Mouse (Mus musculus) left cerebral cortex, postnatal 4 days (tissue): ENCODE measurements around the gene Tbca. TPM values are rescaled to one million over a fixed set of nuclear protein-coding genes. Genes with fewer than 3 reads are reported as not detected.

Experiments used
- DNase-seq: peaks from one replicate; pipeline ENCODE4 v3.0.0-alpha.2; 2022
- intact Hi-C: fragments of 180-260 bp; cut with DNase I; formaldehyde crosslinking; loops from one replicate; pipeline ENCODE4 v1.15.1; 2025
- total RNA-seq, 2 experiments: library from RNA; stranded (reverse); gene quantifications; 2 replicates each; pipeline ENCODE4 v1.2.3; 2021

Gene Tbca
- total RNA-seq, 2 experiments from 2014 or later = 283 to 330 TPM

DNA sequence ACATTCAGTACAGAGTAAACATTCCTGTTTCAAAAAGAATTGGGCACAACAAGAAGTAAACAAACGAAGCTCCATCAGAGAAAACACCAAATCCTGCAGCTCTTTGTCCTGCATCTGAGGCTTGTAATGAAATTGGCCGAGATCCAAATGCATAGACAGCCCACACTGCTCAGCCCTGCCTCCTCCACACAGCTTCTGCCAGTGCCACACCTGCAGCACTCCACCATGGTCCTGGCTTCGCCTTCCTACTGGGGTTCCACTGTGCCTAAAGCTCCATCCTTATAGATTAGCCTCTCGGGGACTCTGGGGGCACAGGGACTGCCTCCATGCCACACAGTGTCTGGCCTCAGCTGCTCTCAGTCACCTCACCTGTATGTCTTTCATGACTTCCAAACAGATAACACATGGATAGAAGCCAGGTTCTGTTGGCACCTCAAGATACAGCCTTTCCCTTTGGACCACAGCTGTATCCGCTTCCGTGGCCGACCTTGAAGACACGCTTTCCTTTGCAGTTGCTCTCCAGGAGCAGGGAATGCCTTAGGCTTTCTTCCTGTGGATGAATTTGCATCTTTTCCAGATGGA lies 50.1 kb downstream of the Tbca start:
- intact Hi-C loops = no loop called here
- DNase-seq = peak; percentile 12

DNA sequence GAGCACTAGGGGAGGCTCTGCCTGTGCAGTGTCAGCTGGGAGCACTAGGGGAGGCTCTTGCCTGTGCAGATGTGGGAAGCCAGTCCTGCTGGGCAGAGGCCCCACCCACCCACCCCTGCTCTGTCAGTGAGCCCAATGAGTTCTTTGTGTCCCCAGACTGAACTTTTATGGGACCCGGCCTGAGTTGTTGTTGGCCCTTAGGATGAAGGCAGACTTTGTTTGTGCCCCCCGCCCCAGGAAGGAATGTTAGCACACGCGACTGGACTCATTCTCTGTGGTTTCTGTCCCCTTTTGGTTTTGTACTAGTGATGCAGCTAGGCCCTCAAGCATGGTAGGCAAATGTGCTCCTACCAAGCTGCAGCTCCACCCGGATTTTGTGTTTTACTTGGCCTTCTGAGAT lies 54.5 kb downstream of the Tbca start:
- intact Hi-C loops = no loop called here
- no peak for DNase-seq

DNA sequence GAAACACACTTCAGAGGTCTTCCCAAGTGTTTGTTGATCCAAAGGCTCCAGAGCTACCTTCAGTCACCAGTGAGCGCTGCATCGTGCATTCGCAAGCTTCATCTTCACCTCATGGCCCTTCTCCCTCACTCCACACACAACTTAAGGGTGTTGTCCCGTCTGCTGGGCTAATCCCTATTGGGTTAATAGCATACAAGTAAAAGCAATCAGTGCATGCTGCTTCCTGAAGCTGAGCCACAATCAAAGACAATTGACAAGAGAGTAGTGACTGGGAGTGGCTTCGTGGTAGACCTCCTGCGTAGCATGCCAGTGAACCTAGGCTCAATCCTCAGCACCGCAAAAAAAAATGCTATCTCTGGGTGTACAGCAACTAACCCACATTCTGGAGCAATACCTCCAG lies 59.2 kb downstream of the Tbca start:
- no peak for DNase-seq
- intact Hi-C loops = no loop called here

- intact Hi-C loops = no loop called here
Measured at GRCm38 (mm10) chr13:94849351-94849750, 60.6 kb downstream of the Tbca start.

GRCm38 (mm10) chr13:94858016-94858575 lies 69.4 kb downstream of the Tbca start:
- DNase-seq = no peak
- intact Hi-C loops = no loop called here

More at GRCm38 (mm10) chr13:94849351-94849750, 60.6 kb downstream of the Tbca start:
- no peak for DNase-seq

GRCm38 (mm10) chr13:94859256-94859655 lies 70.5 kb downstream of the Tbca start:
- intact Hi-C loops = no loop called here
- DNase-seq = no peak

DNA sequence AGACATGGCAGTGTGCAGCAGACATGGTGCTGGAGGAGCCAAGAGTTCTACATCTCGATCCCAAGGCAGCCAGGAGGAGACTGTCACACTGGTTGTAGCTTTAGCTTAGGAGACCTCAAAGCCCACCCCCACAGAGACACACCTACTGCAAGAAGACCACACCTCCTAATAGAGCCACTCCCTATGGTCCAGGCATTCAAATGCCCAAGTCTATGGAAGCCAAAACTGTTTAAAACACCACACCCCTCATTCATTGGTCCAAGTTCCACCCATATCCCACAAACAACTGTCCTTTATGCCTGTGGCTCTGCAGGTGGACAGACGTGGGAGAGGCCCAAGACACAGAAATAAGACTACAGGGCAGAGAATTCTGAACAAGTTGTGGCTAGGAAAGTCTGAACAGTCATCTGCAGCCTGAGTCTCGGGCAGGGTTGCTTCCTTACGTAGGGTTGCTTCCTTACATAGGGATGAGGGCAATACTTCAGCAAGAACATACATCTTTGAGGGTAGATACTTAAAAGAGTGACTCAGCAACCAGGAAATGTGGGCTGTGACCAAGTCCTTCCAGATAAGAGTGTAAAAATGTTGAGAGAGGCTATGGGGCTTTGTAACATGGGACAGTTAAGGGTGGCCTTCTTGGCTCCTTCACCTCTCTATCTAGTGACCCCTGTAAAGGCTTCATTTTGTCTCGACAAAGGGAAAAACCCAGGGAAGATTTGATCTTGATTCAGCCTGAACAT lies 74.0 kb downstream of the Tbca start:
- DNase-seq = no peak
- intact Hi-C loops = loop anchor here (10.0 kb wide), 2 partner anchors 418 to 478 kb away; no protein-coding TSS in a partner anchor

DNA sequence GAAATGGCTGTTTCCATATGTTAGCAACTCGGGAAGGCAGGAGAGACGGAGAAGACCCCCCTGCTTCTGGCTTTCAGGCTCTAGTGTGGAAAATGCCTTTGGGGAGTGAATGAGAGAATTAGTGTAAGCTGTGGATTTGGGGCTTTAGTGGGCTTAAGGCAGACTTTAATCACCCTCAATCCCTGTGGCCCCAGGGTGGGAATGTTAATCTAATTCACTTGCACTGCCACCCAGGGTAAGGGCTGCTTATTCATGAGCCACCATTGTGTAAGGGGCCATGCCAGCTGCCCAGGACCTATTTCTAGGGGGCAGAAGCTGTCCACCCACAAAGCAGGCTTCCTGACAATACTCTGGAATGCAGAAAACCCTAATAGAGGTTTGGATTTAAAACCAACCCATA lies 78.2 kb downstream of the Tbca start:
- intact Hi-C loops = loop anchor here (10.0 kb wide), 2 partner anchors 422 to 482 kb away; no protein-coding TSS in a partner anchor
- no peak for DNase-seq

DNA sequence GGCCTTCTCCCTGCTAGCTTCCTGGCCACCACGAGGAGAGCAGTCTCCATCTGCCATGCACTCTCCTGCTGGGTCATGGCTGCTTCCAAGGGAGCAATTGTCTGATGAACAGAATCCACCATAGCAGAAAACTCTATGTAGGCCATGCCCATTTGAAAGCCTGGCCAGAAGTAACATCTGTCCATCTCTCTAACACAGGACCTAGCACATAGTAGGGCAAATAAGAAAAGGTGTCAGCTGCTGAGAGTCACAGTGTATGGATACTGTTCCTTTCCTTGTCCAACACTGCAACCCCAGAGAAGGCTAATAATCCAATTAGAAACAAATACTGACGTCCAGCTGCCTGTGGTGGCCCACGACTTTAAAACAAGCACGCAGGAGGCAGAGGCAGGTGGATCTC lies 79.1 kb downstream of the Tbca start:
- intact Hi-C loops = loop anchor here (10.0 kb wide), 2 partner anchors 423 to 483 kb away; no protein-coding TSS in a partner anchor

DNA sequence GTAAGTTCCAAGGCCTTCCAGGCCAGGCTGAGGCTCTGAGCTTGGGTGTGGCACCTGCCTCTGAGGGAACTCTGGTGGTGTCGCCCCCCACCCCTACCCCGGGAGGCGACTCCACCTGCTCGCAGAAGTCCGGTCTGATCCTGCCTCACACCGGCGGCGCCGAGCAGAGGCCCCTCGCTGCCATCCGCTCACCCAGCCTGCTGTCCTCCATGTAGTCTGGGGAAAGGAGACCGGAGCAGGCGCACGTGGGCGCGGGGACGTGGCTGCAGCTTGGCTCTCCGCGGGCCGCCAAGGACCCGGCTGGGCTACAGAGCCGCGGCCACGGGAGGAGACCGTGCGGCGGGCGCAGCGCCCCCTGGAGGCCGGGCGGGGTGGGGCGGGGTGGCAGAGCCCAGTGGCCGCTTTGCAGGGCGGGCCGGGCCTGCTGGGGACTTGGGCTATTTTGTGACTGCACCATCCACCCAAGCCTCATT lies 79.8 kb downstream of the Tbca start:
- intact Hi-C loops = loop anchor here (10.0 kb wide), 2 partner anchors 424 to 484 kb away; no protein-coding TSS in a partner anchor
- DNase-seq = peak; percentile 70

More for the DNA sequence above, 79.1 kb downstream of the Tbca start:
- DNase-seq = no peak

GRCm38 (mm10) chr13:94869541-94869940 lies 80.8 kb downstream of the Tbca start:
- DNase-seq = no peak
- intact Hi-C loops = loop anchor here (10.0 kb wide), 2 partner anchors 425 to 485 kb away; no protein-coding TSS in a partner anchor

GRCm38 (mm10) chr13:94870071-94870460 lies 81.4 kb downstream of the Tbca start:
- DNase-seq = no peak
- intact Hi-C loops = loop anchor here (5.0 kb wide), 1 partner anchor 273 kb away; no protein-coding TSS in a partner anchor

DNA sequence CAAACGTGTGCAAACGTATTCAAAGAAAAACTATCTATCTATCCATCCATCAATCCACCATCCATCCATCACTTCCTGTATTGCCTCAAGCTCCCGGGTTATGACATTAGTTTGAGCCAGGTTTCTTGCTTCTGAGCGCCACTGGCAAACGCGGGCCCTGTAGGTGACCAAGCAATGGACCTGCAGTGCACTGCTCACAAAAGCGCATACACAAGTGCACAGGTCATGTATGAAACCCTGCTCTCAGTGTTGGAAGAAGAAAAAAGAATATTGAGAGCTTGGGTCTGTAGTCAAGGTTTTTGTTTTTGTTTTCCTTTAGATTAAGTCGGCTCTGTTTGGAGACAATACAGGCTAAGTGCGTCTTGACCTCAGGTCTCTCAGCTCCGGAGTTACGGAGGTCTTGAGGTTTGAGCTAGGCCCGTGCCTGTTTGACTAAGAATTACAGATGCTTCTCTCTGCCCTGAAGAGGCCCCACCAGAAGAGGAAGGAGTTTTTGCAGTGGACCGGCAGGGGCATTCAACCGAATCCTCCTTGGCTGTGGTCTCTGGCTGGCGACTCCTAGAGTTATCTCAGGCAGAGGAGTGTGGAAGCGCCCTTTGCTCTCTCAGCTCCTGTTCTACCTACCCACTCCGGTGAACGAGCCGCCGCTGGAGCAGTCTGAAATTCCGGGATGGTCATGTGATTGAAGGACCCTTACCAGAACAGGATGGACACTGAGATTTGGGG lies 81.9 kb downstream of the Tbca start:
- intact Hi-C loops = loop anchor here (5.0 kb wide), 1 partner anchor 273 kb away; no protein-coding TSS in a partner anchor
- DNase-seq = no peak

GRCm38 (mm10) chr13:94871806-94872320 lies 83.2 kb downstream of the Tbca start:
- no peak for DNase-seq
- intact Hi-C loops = loop anchor here (5.0 kb wide), 1 partner anchor 275 kb away; no protein-coding TSS in a partner anchor

DNA sequence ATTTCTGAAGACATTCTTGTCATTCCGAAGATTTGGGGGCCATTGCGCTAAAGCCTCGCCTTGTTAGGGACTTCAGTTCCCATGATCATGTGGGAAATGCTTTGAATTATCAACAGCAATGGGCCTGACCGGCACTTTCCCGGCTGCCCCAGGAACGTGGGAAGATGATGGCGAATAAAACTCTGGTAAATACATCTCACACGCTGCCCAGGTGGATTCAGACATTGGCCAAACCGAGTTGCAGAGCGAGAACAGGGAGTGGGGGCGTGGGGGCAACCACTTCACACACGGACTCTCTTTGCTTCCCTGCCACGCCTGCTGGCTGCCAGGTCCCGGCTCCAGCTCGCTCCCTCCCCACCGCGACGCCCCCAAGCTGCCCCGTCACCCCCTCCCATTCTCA lies 83.7 kb downstream of the Tbca start:
- intact Hi-C loops = loop anchor here (5.0 kb wide), 1 partner anchor 275 kb away; no protein-coding TSS in a partner anchor
- no peak for DNase-seq

GRCm38 (mm10) chr13:94873111-94874038 lies 84.7 kb downstream of the Tbca start:
- intact Hi-C loops = loop anchor here (5.0 kb wide), 1 partner anchor 276 kb away; no protein-coding TSS in a partner anchor
- peak; percentile 26 for DNase-seq

DNA sequence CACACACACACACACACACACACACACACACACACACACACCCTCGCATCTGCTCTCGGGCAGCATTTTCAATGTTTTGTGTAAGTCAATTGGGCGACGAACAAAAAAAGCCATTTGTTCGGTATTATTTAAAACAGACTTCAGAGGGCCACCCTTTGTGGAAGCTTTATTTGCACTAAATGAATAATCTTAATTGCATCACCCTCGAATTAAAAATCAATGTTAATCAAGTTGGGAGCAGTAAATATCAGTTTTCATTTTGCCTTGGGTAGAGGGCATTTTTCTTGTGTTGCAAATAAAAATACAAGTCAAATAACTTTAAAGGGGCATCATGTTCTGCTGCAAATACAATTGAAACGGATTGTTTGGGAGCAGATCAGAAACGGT lies 85.3 kb downstream of the Tbca start:
- intact Hi-C loops = loop anchor here (5.0 kb wide), 1 partner anchor 277 kb away; no protein-coding TSS in a partner anchor
- DNase-seq = no peak

DNA sequence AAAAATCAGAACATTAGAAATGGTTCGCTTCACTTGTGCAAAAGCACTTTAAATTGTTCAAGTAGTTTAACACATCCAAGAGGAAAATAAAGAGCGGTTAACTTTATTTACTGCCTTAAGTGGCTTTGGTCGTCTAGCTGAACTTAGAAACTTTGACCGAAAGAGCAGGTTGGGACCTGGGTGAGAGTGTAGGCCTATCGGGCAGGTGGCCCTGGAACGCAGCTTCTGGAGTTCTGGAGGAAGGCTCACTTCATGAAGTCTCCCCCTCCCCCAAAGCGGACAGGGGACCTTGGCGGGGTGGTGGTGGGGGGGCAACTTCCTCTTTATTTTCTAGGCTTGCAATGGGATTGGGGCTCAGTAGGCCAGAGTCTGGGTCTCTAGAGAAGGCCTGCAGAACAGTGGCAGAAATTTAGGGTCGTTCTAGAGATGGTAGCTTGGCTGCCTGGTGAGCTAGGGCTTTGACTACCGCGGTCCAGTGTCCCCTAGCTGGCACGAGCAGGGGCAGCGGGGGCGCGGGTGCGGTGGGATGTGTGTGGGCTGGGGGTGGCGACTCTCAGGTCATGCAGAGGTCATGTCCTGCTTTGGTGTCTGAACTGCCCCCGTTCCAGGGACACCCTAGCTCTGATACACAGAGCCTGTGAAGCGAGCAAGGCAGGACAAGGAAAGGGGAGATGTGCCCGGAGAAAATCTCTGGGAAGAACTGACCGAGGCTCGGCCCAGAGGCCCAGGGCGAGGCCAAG lies 86.1 kb downstream of the Tbca start:
- intact Hi-C loops = loop anchor here (5.0 kb wide), 1 partner anchor 278 kb away; no protein-coding TSS in a partner anchor
- no peak for DNase-seq
